Mouse (Mus musculus): Measurements from ENCODE around the gene Vstm2b. TPM values are rescaled to one million over a fixed set of nuclear protein-coding genes. Genes with fewer than 3 reads are reported as not detected.

Gene Vstm2b
- polyA plus RNA-seq, 1 experiment, result not detected

DNA sequence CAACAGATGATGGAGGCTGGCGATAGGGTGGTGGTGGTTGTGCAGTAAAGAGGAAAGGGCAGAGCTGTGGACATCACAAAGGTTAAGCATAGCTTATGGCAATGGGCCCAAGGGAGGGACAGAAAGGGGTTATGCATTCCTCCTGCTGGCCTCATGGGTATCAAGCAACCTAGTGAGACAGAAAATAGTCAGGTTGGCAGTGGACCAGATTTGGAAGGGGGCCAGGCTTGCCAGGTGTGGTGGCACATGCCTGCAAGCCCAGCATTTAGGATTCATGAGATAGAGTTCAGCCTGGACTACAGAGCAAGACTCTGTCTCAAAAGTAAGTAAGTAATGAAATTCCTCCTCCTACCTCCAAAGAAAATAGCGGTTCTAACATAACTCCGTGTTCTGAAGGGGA, 9.8 kb upstream of the Vstm2b start:
- Histone ChIP-seq H3K79me2 (ENCODE audit: control insufficient read depth, insufficient read depth) (no peaks in the 10 kb centered on the region), H3K4me3 (no peak overlapping the region), H3K27me3 (ENCODE audit: control insufficient read depth, insufficient read depth, insufficient read length) (no peaks in the 10 kb centered on the region), H3K36me3 (ENCODE audit: control insufficient read depth, insufficient read depth) (no peaks in the 10 kb centered on the region), H3K4me2 (ENCODE audit: low read depth) (no peak overlapping the region), H3ac (ENCODE audit: control insufficient read depth, insufficient read length) (no peak overlapping the region)
- TF ChIP-seq MYOD1 (IDR thresholded peaks at IDR 0.05; ENCODE audit: control insufficient read depth in 1 of 3, insufficient read length in 2 of 3, low read depth in 2 of 3), result no peak
- no peak for TF ChIP-seq USF1 (IDR thresholded peaks at IDR 0.05; ENCODE audit: low read depth)
- no peak for TF ChIP-seq MYOG (IDR thresholded peaks at IDR 0.05; ENCODE audit: control insufficient read depth in 1 of 3, insufficient read depth in 1 of 3, insufficient read length in 2 of 3, low read depth in 2 of 3)
- TF ChIP-seq POLR2A (IDR thresholded peaks at IDR 0.05; ENCODE audit: insufficient read length, low read depth), result no peak
- TF ChIP-seq SRF (IDR thresholded peaks at IDR 0.05; ENCODE audit: control insufficient read depth, insufficient read length, low read depth), result no peak
- no peak for TF ChIP-seq MAX (IDR thresholded peaks at IDR 0.05; ENCODE audit: low read depth)
- no peak for TF ChIP-seq E2F4 (IDR thresholded peaks at IDR 0.05; ENCODE audit: insufficient read depth)
- TF ChIP-seq CEBPB (IDR thresholded peaks at IDR 0.05; ENCODE audit: insufficient read depth, poor library complexity, severe bottlenecking), result no peak
- no peak for TF ChIP-seq POLR2AphosphoS2 (IDR thresholded peaks at IDR 0.05; ENCODE audit: insufficient read length, low read depth)
- TF ChIP-seq TCF12 (IDR thresholded peaks at IDR 0.05; ENCODE audit: insufficient read depth, poor library complexity, severe bottlenecking), result no peak
- no peak for TF ChIP-seq REST (IDR thresholded peaks at IDR 0.05; ENCODE audit: insufficient read depth, insufficient read length)
- no peak for TF ChIP-seq TCF3 (IDR thresholded peaks at IDR 0.05; ENCODE audit: insufficient read length, low read depth)

DNA sequence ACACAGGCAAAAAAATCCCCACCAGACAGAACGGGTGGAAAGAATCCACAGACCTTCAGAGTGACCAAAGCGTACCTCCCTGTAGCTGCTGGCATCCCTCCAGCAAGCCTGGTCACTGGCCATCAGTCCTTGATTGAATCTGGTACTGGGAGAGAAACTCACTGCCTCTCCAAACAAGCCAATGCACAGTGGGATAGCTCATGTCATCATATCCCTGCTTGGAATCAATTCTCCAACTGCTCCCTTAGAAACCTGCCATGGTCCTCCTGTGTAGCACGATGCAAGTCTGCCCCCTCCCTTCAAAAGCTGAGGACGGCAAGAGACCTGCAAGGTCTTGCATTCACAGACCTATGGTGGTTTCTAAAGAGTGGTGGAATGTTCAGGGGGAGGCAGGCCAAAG, 1.2 kb upstream of the Vstm2b start:
- no peak overlapping the region for H3K4me3 ChIP-seq
- H3K79me2 ChIP-seq (ENCODE audit: control insufficient read depth, insufficient read depth), result no peaks in the 10 kb centered on the region
- TF ChIP-seq E2F4 (IDR thresholded peaks at IDR 0.05; ENCODE audit: insufficient read depth) (no peak), CEBPB (IDR thresholded peaks at IDR 0.05; ENCODE audit: insufficient read depth, poor library complexity, severe bottlenecking) (no peak), MYOG (IDR thresholded peaks at IDR 0.05; ENCODE audit: control insufficient read depth in 1 of 3, insufficient read depth in 1 of 3, insufficient read length in 2 of 3, low read depth in 2 of 3) (no peak), POLR2A (IDR thresholded peaks at IDR 0.05; ENCODE audit: insufficient read length, low read depth) (no peak), POLR2AphosphoS2 (IDR thresholded peaks at IDR 0.05; ENCODE audit: insufficient read length, low read depth) (no peak), SRF (IDR thresholded peaks at IDR 0.05; ENCODE audit: control insufficient read depth, insufficient read length, low read depth) (no peak), REST (IDR thresholded peaks at IDR 0.05; ENCODE audit: insufficient read depth, insufficient read length) (no peak), TCF3 (IDR thresholded peaks at IDR 0.05; ENCODE audit: insufficient read length, low read depth) (no peak), MYOD1 (IDR thresholded peaks at IDR 0.05; ENCODE audit: control insufficient read depth in 1 of 3, insufficient read length in 2 of 3, low read depth in 2 of 3) (no peak), MAX (IDR thresholded peaks at IDR 0.05; ENCODE audit: low read depth) (no peak), TCF12 (IDR thresholded peaks at IDR 0.05; ENCODE audit: insufficient read depth, poor library complexity, severe bottlenecking) (no peak), USF1 (IDR thresholded peaks at IDR 0.05; ENCODE audit: low read depth) (no peak)
- no peak overlapping the region for H3ac ChIP-seq (ENCODE audit: control insufficient read depth, insufficient read length)
- H3K27me3 ChIP-seq (ENCODE audit: control insufficient read depth, insufficient read depth, insufficient read length), result no peaks in the 10 kb centered on the region
- H3K36me3 ChIP-seq (ENCODE audit: control insufficient read depth, insufficient read depth), result no peaks in the 10 kb centered on the region
- no peak overlapping the region for H3K4me2 ChIP-seq (ENCODE audit: low read depth)

DNA sequence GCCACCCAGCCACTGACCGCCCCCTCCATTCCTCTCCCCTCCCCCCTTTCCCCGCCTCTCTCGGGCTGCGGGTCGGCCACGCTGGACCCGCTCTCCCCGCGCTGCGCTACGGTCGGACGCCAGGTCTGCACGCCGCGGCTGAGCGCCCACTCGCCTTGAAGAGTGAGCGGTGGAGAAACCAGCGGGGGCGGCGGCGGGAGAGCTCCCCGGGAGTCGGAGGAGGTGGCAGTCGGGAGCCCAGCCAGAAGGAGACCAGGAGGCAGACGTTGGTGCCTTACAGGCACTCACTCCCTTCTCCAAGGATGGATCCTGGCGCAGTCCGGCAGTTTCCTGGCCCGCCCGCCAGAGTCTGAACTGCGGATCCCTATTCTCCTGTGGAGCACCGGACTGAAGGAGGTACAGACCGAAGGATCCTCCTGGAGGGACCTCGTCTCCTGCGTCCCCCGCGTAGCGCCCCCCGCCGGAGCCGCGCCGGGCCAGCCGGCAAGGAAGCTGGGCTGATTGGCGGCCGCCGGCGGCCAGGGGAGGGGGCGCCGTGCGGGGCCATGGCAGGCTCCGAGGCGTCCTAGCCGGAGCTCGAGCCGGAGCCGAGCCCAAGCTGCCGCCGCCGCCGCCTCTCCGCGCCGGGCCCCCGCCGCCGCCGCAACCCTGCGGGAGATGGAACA, 715 bp downstream of the Vstm2b start:
- H3K4me2 ChIP-seq (ENCODE audit: low read depth), result no peak overlapping the region
- H3K36me3 ChIP-seq (ENCODE audit: control insufficient read depth, insufficient read depth), result no peaks in the 10 kb centered on the region
- H3K27me3 ChIP-seq (ENCODE audit: control insufficient read depth, insufficient read depth, insufficient read length), result no peaks in the 10 kb centered on the region
- no peak for TF ChIP-seq MYOD1 (IDR thresholded peaks at IDR 0.05; ENCODE audit: control insufficient read depth in 1 of 3, insufficient read length in 2 of 3, low read depth in 2 of 3)
- no peak for TF ChIP-seq POLR2AphosphoS2 (IDR thresholded peaks at IDR 0.05; ENCODE audit: insufficient read length, low read depth)
- TF ChIP-seq MYOG (IDR thresholded peaks at IDR 0.05; ENCODE audit: control insufficient read depth in 1 of 3, insufficient read depth in 1 of 3, insufficient read length in 2 of 3, low read depth in 2 of 3), result no peak
- no peak for TF ChIP-seq TCF3 (IDR thresholded peaks at IDR 0.05; ENCODE audit: insufficient read length, low read depth)
- TF ChIP-seq CEBPB (IDR thresholded peaks at IDR 0.05; ENCODE audit: insufficient read depth, poor library complexity, severe bottlenecking), result no peak
- no peak for TF ChIP-seq REST (IDR thresholded peaks at IDR 0.05; ENCODE audit: insufficient read depth, insufficient read length)
- no peak for TF ChIP-seq TCF12 (IDR thresholded peaks at IDR 0.05; ENCODE audit: insufficient read depth, poor library complexity, severe bottlenecking)
- TF ChIP-seq MAX (IDR thresholded peaks at IDR 0.05; ENCODE audit: low read depth), result no peak
- TF ChIP-seq SRF (IDR thresholded peaks at IDR 0.05; ENCODE audit: control insufficient read depth, insufficient read length, low read depth), result no peak
- TF ChIP-seq POLR2A (IDR thresholded peaks at IDR 0.05; ENCODE audit: insufficient read length, low read depth), result no peak
- TF ChIP-seq USF1 (IDR thresholded peaks at IDR 0.05; ENCODE audit: low read depth), result no peak
- no peak for TF ChIP-seq E2F4 (IDR thresholded peaks at IDR 0.05; ENCODE audit: insufficient read depth)
- no peak overlapping the region for H3ac ChIP-seq (ENCODE audit: control insufficient read depth, insufficient read length)
- H3K79me2 ChIP-seq (ENCODE audit: control insufficient read depth, insufficient read depth), result no peaks in the 10 kb centered on the region
- no peak overlapping the region for H3K4me3 ChIP-seq

DNA sequence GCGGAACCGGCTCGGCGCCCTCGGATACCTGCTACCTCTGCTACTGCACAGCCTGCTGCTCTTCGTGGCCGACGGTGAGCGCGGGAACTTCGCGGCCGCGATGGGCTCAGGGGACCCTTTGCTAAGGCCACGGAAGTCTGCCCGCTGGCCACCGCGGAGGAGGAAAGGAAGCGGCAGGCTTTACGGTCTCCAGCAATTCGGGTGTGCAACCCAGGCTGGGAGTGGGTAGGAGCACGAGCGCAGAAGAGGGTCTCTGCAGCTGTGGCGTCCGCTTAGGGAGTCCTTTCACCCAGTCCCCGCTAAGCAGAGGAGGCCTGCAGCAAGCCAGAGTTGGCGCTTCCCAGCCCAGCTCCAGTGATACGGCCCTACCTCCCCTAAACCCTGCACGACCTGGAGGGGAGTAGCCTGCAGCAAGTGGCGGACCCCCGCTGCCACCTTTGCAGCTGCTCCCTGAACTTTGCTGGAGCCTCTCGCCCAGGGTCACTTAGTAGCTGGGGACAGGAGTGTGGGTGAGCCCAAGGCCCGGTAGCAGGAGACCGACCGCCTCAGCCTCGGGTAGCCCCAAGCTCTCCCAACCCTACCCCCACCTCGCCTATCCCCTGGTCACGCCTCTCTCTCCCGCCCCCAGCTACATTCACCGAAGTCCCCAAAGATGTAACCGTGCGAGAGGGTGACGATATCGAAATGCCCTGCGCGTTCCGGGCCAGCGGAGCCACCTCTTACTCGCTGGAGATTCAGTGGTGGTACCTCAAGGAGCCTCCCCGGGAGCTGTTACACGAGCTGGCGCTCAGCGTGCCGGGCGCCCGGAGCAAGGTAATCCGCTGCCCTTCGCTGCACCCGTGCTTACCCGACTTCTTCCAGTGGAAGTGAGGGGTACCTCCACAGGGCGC, 1.5 kb downstream of the Vstm2b start:
- TF ChIP-seq MYOG (IDR thresholded peaks at IDR 0.05; ENCODE audit: control insufficient read depth in 1 of 3, insufficient read depth in 1 of 3, insufficient read length in 2 of 3, low read depth in 2 of 3) (no peak), REST (IDR thresholded peaks at IDR 0.05; ENCODE audit: insufficient read depth, insufficient read length) (no peak), USF1 (IDR thresholded peaks at IDR 0.05; ENCODE audit: low read depth) (no peak), TCF3 (IDR thresholded peaks at IDR 0.05; ENCODE audit: insufficient read length, low read depth) (no peak), TCF12 (IDR thresholded peaks at IDR 0.05; ENCODE audit: insufficient read depth, poor library complexity, severe bottlenecking) (no peak), POLR2A (IDR thresholded peaks at IDR 0.05; ENCODE audit: insufficient read length, low read depth) (no peak), MYOD1 (IDR thresholded peaks at IDR 0.05; ENCODE audit: control insufficient read depth in 1 of 3, insufficient read length in 2 of 3, low read depth in 2 of 3) (no peak), SRF (IDR thresholded peaks at IDR 0.05; ENCODE audit: control insufficient read depth, insufficient read length, low read depth) (no peak), CEBPB (IDR thresholded peaks at IDR 0.05; ENCODE audit: insufficient read depth, poor library complexity, severe bottlenecking) (no peak), MAX (IDR thresholded peaks at IDR 0.05; ENCODE audit: low read depth) (no peak), E2F4 (IDR thresholded peaks at IDR 0.05; ENCODE audit: insufficient read depth) (no peak), POLR2AphosphoS2 (IDR thresholded peaks at IDR 0.05; ENCODE audit: insufficient read length, low read depth) (no peak)
- Histone ChIP-seq H3K36me3 (ENCODE audit: control insufficient read depth, insufficient read depth) (no peaks in the 10 kb centered on the region), H3K4me3 (no peak overlapping the region), H3K27me3 (ENCODE audit: control insufficient read depth, insufficient read depth, insufficient read length) (no peaks in the 10 kb centered on the region), H3ac (ENCODE audit: control insufficient read depth, insufficient read length) (no peak overlapping the region), H3K79me2 (ENCODE audit: control insufficient read depth, insufficient read depth) (no peaks in the 10 kb centered on the region), H3K4me2 (ENCODE audit: low read depth) (no peak overlapping the region)
